Comparison of ENCODE assay signal across 8 mouse cellular contexts in the genomic region with DNA sequence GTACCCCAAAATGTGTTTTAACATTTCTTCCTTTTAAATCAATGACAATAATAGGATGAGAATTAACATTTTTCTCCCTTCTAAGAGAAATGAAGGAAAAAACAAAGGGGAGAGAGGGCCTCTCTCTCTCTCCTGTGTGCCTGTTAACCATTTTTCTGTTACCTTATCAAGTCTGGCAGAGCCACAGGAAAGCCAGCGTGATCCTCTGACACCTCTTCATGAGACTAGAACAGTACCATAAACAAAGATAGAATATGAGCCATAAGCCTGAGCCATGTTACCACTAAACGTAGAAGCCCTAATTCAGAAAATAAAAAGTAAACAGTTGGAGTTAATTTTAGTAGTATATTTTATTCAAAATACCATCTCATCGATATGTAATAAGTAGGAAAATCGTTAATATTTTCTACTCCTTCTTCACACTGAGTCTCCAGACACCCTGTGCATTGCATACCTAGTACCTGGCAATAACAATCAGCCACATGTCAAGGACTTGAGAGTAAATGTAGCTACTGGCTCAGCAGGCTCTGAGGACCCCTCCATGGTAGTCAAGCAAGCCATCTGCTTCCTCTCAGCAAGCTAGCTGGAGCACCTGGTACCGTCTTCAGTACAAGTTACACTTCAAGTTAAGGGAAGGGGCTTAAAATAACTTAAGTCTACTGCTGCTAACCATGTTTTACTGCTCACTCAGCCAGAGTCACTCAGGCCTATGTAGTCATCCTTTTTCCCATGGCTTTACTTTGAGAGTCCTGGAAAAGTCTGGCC. TPM values are rescaled to one million over a fixed set of nuclear protein-coding genes. Genes with fewer than 3 reads are reported as not detected.
A peak's percentile ranks its signal among the peaks of the same experiment; 100 is the strongest.
DNase-seq lines count a peak whose midpoint lies in the region; ATAC-seq lines count a peak whose summit lies in the region.

No protein-coding gene starts in this region.

- no peak for ATAC-seq in neural tube, embryonic 11.5 days (ENCODE audit: insufficient read depth, low FRiP score, low TSS enrichment)
- ATAC-seq in stomach, embryonic 15.5 days (ENCODE audit: insufficient read depth, low FRiP score, low read depth), result no peak

- peak overlapping the region; percentile 71 for H3K4me3 ChIP-seq in neural tube, embryonic 11.5 days (ENCODE audit: low read depth, low read length)
- H3K4me3 ChIP-seq in limb, embryonic 10.5 days, result peak overlapping the region; percentile 84
- H3K4me3 ChIP-seq in stomach, embryonic 15.5 days (replicated peaks), result peak overlapping the region; percentile 83

- no peak overlapping the region for H3K27ac ChIP-seq in neural tube, embryonic 11.5 days (ENCODE audit: low read depth, low read length)
- H3K27ac ChIP-seq in limb, embryonic 10.5 days, result peak overlapping the region; percentile 92; the same call in 1 of the 2 replicates
- no peak overlapping the region for H3K27ac ChIP-seq in stomach, embryonic 15.5 days

- H3K9me3 ChIP-seq in neural tube, embryonic 11.5 days (ENCODE audit: control insufficient read depth, low read length), result no peaks in the 10 kb centered on the region
- H3K9me3 ChIP-seq in limb, embryonic 10.5 days (replicated peaks), result no peaks in the 10 kb centered on the region
- no peaks in the 10 kb centered on the region for H3K9me3 ChIP-seq in stomach, embryonic 15.5 days

- peaks cover 2% of the 10 kb centered on the region; the same call in 1 of the 2 replicates for H3K4me1 ChIP-seq in neural tube, embryonic 11.5 days (ENCODE audit: control insufficient read depth, insufficient read depth, low read length)
- H3K4me1 ChIP-seq in limb, embryonic 10.5 days, result peaks cover 48% of the 10 kb centered on the region
- peaks cover 20% of the 10 kb centered on the region; the same call in 1 of the 2 replicates for H3K4me1 ChIP-seq in stomach, embryonic 15.5 days

- DNase-seq in cerebellum, adult 18-20 months, result peak; percentile 52 to 59
- no peak for DNase-seq in cerebellum, postnatal 4 days (ENCODE audit: low spot score in 2 of 2)
- DNase-seq in neural tube, embryonic 11.5 days (ENCODE audit: low spot score), result no peak
- DNase-seq in neural tube, embryonic 10.5 days (ENCODE audit: extremely low spot score, low spot score), result no peak
- no peak for DNase-seq in limb, embryonic 10.5 days (ENCODE audit: low spot score)
- no peak for DNase-seq in layer of hippocampus, adult 11-12 months (ENCODE audit: low spot score)
- no peak for DNase-seq in urinary bladder, adult 2 months (ENCODE audit: low spot score)

- no peaks in the 10 kb centered on the region for H3K27me3 ChIP-seq in neural tube, embryonic 11.5 days (ENCODE audit: control insufficient read depth, insufficient read depth, low read length)
- H3K27me3 ChIP-seq in limb, embryonic 10.5 days (ENCODE audit: low read depth, poor library complexity, severe bottlenecking), result no peaks in the 10 kb centered on the region
- H3K27me3 ChIP-seq in stomach, embryonic 15.5 days (replicated peaks), result no peaks in the 10 kb centered on the region

- peak overlapping the region; percentile 78 for H3K4me2 ChIP-seq in neural tube, embryonic 11.5 days (ENCODE audit: low read depth)
- H3K4me2 ChIP-seq in stomach, embryonic 15.5 days, result peak overlapping the region; percentile 78

- 70% methylated on average over 5 of the region's 5 CpGs for WGBS in neural tube, embryonic 11.5 days
- WGBS in limb, embryonic 10.5 days, result 67% methylated on average over 5 of the region's 5 CpGs
- WGBS in stomach, embryonic 15.5 days, result 48% methylated on average over 5 of the region's 5 CpGs

- no peak overlapping the region for H3K9ac ChIP-seq in neural tube, embryonic 11.5 days (ENCODE audit: low read length)
- H3K9ac ChIP-seq in stomach, embryonic 15.5 days, result peak overlapping the region; percentile 84; the same call in 1 of the 2 replicates

- H3K36me3 ChIP-seq in neural tube, embryonic 11.5 days (ENCODE audit: control insufficient read depth, insufficient read depth, low read length), result no peaks in the 10 kb centered on the region
- H3K36me3 ChIP-seq in limb, embryonic 10.5 days, result 0 out of 2 replicates have a peak, but pooled peaks cover 12% of the 10 kb centered on the region
- H3K36me3 ChIP-seq in stomach, embryonic 15.5 days, result no peaks in the 10 kb centered on the region

RNA-seq across cellular contexts. Expression of gene Cnksr3, which starts 2.2 kb away (rescaled TPM):
- polyA plus RNA-seq in neural tube, embryonic 11.5 days (2014; fragmentation: Nextera tagmentation; extraction: Ambion mirVana), result 7.2 and 8.1 TPM in 2 replicates
- 9.6 and 11.4 TPM in 2 replicates for polyA plus RNA-seq in limb, embryonic 10.5 days (2016; fragmentation: Nextera tagmentation; extraction: Ambion mirVana)
- polyA plus RNA-seq in stomach, embryonic 15.5 days (2015; fragmentation: Nextera tagmentation; extraction: Ambion mirVana), result 14.6 and 18.3 TPM in 2 replicates
- polyA plus RNA-seq in urinary bladder, adult 2 months (2012; rRNA removed), result 25.0 and 26.8 TPM in 2 replicates

Comparison
In these comparisons a context has a peak if more than half of its experiments do, and no peak if none do; other contexts are left out.
1. DNase-seq: peak in cerebellum, adult 18-20 months (2 of 2); none in cerebellum, postnatal 4 days (0 of 2), neural tube, embryonic 11.5 days (single experiment), neural tube, embryonic 10.5 days (single experiment), limb, embryonic 10.5 days (single experiment), layer of hippocampus, adult 11-12 months (single experiment) and urinary bladder, adult 2 months (single experiment).
2. Peak in every context shown above with its lines, with median percentiles within 50 percentile points of each other: H3K4me3 ChIP-seq.